ENCODE assay signal across 8 mouse cellular contexts in genomic region chr10:11449556-11450305, GRCm38 (mm10).
A peak's percentile ranks its signal among the peaks of the same experiment; 100 is the strongest.
DNase-seq lines count a peak whose midpoint lies in the region; ATAC-seq lines count a peak whose summit lies in the region.

No protein-coding gene starts in this region.

- 35% methylated on average over 23 of the region's 23 CpGs for WGBS in hindbrain, embryonic 15.5 days

- H3K36me3 ChIP-seq in hindbrain, embryonic 15.5 days, result no peaks in the 10 kb centered on the region

- H3K9ac ChIP-seq in hindbrain, embryonic 15.5 days, result no peak overlapping the region

- H3K27me3 ChIP-seq in hindbrain, embryonic 15.5 days, result no peaks in the 10 kb centered on the region

- H3K9me3 ChIP-seq in hindbrain, embryonic 15.5 days, result no peaks in the 10 kb centered on the region

- peaks cover 12% of the 10 kb centered on the region for H3K4me1 ChIP-seq in hindbrain, embryonic 15.5 days (replicated peaks)

- DNase-seq in WW6 (ENCODE audit: low read depth, low spot score), result peak; percentile 39
- peak; percentile 70 for DNase-seq in cerebellum, adult 9-11 months
- DNase-seq in frontal cortex, postnatal 10 days (ENCODE audit: low spot score in 2 of 2), result peak; percentile 63 to 85
- peak; percentile 79 to 83 for DNase-seq in layer of hippocampus, postnatal 36 days
- peak; percentile 77 for DNase-seq in lung, postnatal 36 days
- DNase-seq in right cerebral cortex, postnatal 10 days (ENCODE audit: low spot score in 2 of 2), result peak; percentile 92 to 94
- DNase-seq in yolk sac, embryonic 10.5 days (ENCODE audit: low spot score), result peak; percentile 50

- no peak overlapping the region for H3K4me3 ChIP-seq in hindbrain, embryonic 15.5 days

- peak overlapping the region; percentile 28 for H3K27ac ChIP-seq in hindbrain, embryonic 15.5 days (replicated peaks)

- H3K4me2 ChIP-seq in hindbrain, embryonic 15.5 days, result peak overlapping the region; percentile 19; the same call in 1 of the 2 replicates

- ATAC-seq in hindbrain, embryonic 15.5 days (ENCODE audit: low FRiP score, low read depth), result peak; percentile 93

Comparison
In these comparisons a context has a peak if more than half of its experiments do, and no peak if none do; other contexts are left out.
1. DNase-seq: peak in every context shown above with its lines; median percentile 93 in right cerebral cortex, postnatal 10 days; 81 in layer of hippocampus, postnatal 36 days; 77 in lung, postnatal 36 days; 74 in frontal cortex, postnatal 10 days; 70 in cerebellum, adult 9-11 months; 50 in yolk sac, embryonic 10.5 days; 39 in WW6.